Mouse (Mus musculus): ENCODE results near the gene Sp110. TPM values are rescaled to one million over a fixed set of nuclear protein-coding genes. Genes with fewer than 3 reads are reported as not detected.

Gene Sp110
- polyA plus RNA-seq, 1 experiment from 2014 or later, result 2.3 TPM

Other genes starting within 250 kb of the Sp110 start
- gene G530012D18Rik, start 23.1 kb downstream of the Sp110 start, polyA plus RNA-seq (2014; fragmentation: Nextera tagmentation; extraction: Ambion mirVana), result not detected in 2 replicates
- 1.3 and 2.0 TPM in 2 replicates for gene Sp140, start 1.6 kb upstream of the Sp110 start, polyA plus RNA-seq (2014; fragmentation: Nextera tagmentation; extraction: Ambion mirVana)
- 2.2 and 2.4 TPM in 2 replicates for gene Sp100, start 51.2 kb upstream of the Sp110 start, polyA plus RNA-seq (2014; fragmentation: Nextera tagmentation; extraction: Ambion mirVana)
- 1.7 and 2.5 TPM in 2 replicates for gene A630001G21Rik, start 179.8 kb upstream of the Sp110 start, polyA plus RNA-seq (2014; fragmentation: Nextera tagmentation; extraction: Ambion mirVana)
- 45.1 and 45.2 TPM in 2 replicates for gene Cab39, start 194.6 kb upstream of the Sp110 start, polyA plus RNA-seq (2014; fragmentation: Nextera tagmentation; extraction: Ambion mirVana)

Measured in embryonic facial prominence, embryonic 14.5 days (tissue).